Mouse (Mus musculus): Measurements from ENCODE around the gene Ebp. TPM values are rescaled to one million over a fixed set of nuclear protein-coding genes. Genes with fewer than 3 reads are reported as not detected.

The Ebp gene
- polyA plus RNA-seq, 1 experiment from 2014 or later = 69.7 TPM

DNA sequence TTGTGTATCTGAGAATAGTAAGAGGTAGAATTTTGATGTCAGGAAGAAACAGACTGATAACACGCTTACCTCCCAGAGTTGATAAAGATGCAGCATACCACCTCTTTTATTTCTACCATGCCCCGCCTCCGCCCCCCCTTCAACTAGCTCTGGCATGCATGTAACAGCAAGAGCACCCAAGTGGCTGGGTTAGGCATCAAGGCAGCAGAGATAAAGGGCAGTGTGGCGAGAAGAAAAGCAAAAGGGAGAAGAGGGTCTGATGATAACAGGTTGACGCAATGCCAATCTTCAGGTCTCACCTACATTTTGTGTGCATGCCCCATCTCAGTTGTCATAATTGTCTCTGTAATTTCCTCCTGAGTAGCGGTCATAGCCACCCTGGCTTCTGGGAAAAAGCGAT is 50.4 kb downstream of the Ebp start:
- H3K4me2 ChIP-seq (ENCODE audit: low read length) = no peak overlapping the region
- H3K27me3 ChIP-seq (replicated peaks; ENCODE audit: control insufficient read depth, insufficient read depth, low read length) = no peaks in the 10 kb centered on the region
- H3K9me3 ChIP-seq (ENCODE audit: control insufficient read depth, low read length) = no peaks in the 10 kb centered on the region
- no peak overlapping the region for H3K4me3 ChIP-seq (ENCODE audit: low read depth, low read length)
- no peak overlapping the region for H3K27ac ChIP-seq (ENCODE audit: low read depth)
- no peak for ATAC-seq (replicated peaks; ENCODE audit: low FRiP score, low TSS enrichment, low read depth)
- H3K9ac ChIP-seq (ENCODE audit: low read length) = no peak overlapping the region
- H3K36me3 ChIP-seq (ENCODE audit: control insufficient read depth, insufficient read depth, low read length) = peaks cover 49% of the 10 kb centered on the region
- 86% methylated on average over 7 of the region's 7 CpGs for WGBS
- H3K4me1 ChIP-seq (replicated peaks; ENCODE audit: control insufficient read depth, insufficient read depth, low read length) = 0 out of 2 replicates have a peak, but pooled peaks cover 2% of the 10 kb centered on the region
- no peak for DNase-seq (ENCODE audit: low spot score)

DNA sequence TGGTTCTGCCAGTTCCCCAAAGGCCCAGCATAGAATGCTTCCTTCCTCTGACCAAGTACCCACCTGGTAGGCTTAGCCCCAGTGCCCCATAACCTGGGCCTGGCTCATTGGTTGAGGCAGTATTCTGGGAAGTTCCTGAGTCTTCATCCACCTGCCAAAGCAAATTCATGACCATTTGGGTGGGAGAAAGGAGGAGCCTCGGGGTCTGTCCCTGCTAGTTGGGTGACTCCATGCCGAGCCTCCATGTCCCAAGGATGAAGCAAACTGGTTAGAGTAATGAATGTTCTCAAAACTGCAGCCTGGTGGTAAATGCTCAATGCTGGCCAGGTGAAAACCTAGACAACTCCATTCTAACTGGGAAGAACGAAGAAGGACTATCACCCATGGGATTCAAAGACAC is 52.3 kb downstream of the Ebp start:
- WGBS = 78% methylated on average over 3 of the region's 3 CpGs
- ATAC-seq (replicated peaks; ENCODE audit: low FRiP score, low TSS enrichment, low read depth) = no peak
- no peaks in the 10 kb centered on the region for H3K27me3 ChIP-seq (replicated peaks; ENCODE audit: control insufficient read depth, insufficient read depth, low read length)
- no peak overlapping the region for H3K27ac ChIP-seq (ENCODE audit: low read depth)
- peaks cover 50% of the 10 kb centered on the region for H3K36me3 ChIP-seq (ENCODE audit: control insufficient read depth, insufficient read depth, low read length)
- H3K9ac ChIP-seq (ENCODE audit: low read length) = no peak overlapping the region
- DNase-seq (ENCODE audit: low spot score) = no peak
- H3K4me2 ChIP-seq (ENCODE audit: low read length) = no peak overlapping the region
- 0 out of 2 replicates have a peak, but pooled peaks cover 2% of the 10 kb centered on the region for H3K4me1 ChIP-seq (replicated peaks; ENCODE audit: control insufficient read depth, insufficient read depth, low read length)
- H3K4me3 ChIP-seq (ENCODE audit: low read depth, low read length) = no peak overlapping the region
- no peaks in the 10 kb centered on the region for H3K9me3 ChIP-seq (ENCODE audit: control insufficient read depth, low read length)

DNA sequence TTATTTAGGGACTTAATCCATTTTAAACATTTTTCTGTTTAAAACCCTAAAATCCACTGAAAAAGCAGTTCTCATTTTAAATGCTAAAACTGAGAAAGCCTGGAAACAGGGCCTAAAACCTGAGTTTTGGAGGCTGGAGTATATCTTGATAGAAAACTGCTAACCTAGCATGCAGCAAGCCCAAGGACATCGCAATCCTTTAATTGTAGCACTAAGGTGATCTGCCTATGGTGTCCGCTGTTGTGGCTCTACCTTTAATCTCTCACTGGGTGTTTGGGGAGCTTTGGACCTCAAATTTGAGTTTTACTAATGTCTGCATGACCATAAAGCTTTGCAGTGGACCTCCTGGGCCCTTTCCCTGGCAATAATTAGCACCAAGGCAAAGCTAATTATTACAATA is 52.9 kb downstream of the Ebp start:
- peaks cover 50% of the 10 kb centered on the region for H3K36me3 ChIP-seq (ENCODE audit: control insufficient read depth, insufficient read depth, low read length)
- no peaks in the 10 kb centered on the region for H3K9me3 ChIP-seq (ENCODE audit: control insufficient read depth, low read length)
- WGBS = 92% methylated on average over 2 of the region's 2 CpGs
- no peak for ATAC-seq (replicated peaks; ENCODE audit: low FRiP score, low TSS enrichment, low read depth)
- H3K27ac ChIP-seq (ENCODE audit: low read depth) = no peak overlapping the region
- 0 out of 2 replicates have a peak, but pooled peaks cover 2% of the 10 kb centered on the region for H3K4me1 ChIP-seq (replicated peaks; ENCODE audit: control insufficient read depth, insufficient read depth, low read length)
- no peaks in the 10 kb centered on the region for H3K27me3 ChIP-seq (replicated peaks; ENCODE audit: control insufficient read depth, insufficient read depth, low read length)
- no peak overlapping the region for H3K4me3 ChIP-seq (ENCODE audit: low read depth, low read length)
- DNase-seq (ENCODE audit: low spot score) = no peak
- H3K4me2 ChIP-seq (ENCODE audit: low read length) = no peak overlapping the region
- H3K9ac ChIP-seq (ENCODE audit: low read length) = no peak overlapping the region

DNA sequence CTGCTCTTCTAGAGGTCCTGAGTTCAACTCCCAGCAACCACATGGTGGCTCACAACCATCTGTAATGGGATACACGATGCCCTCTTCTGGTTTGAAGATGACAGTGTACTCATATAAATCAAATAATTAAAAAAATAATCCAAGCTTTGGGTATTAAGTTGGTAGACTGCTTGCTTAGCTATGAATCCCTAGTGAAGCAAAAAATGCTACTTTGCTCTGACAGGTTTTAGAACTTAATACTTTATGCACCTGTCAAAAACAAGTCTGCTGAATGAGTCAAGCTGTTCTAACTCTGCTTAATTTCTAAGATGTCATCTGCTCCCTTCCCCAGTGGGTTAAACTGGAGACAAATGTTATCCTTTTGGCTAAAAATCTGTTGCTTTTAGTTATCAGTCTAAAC is 53.8 kb downstream of the Ebp start:
- ATAC-seq (replicated peaks; ENCODE audit: low FRiP score, low TSS enrichment, low read depth) = no peak
- Histone ChIP-seq H3K27me3 (replicated peaks; ENCODE audit: control insufficient read depth, insufficient read depth, low read length) (no peaks in the 10 kb centered on the region), H3K27ac (ENCODE audit: low read depth) (no peak overlapping the region), H3K4me1 (replicated peaks; ENCODE audit: control insufficient read depth, insufficient read depth, low read length) (0 out of 2 replicates have a peak, but pooled peaks cover 2% of the 10 kb centered on the region), H3K9ac (ENCODE audit: low read length) (no peak overlapping the region), H3K4me3 (ENCODE audit: low read depth, low read length) (no peak overlapping the region), H3K4me2 (ENCODE audit: low read length) (no peak overlapping the region), H3K9me3 (ENCODE audit: control insufficient read depth, low read length) (no peaks in the 10 kb centered on the region), H3K36me3 (ENCODE audit: control insufficient read depth, insufficient read depth, low read length) (peaks cover 50% of the 10 kb centered on the region)
- WGBS = 37% methylated on average over 1 of the region's 1 CpGs
- DNase-seq (ENCODE audit: low spot score) = no peak

DNA sequence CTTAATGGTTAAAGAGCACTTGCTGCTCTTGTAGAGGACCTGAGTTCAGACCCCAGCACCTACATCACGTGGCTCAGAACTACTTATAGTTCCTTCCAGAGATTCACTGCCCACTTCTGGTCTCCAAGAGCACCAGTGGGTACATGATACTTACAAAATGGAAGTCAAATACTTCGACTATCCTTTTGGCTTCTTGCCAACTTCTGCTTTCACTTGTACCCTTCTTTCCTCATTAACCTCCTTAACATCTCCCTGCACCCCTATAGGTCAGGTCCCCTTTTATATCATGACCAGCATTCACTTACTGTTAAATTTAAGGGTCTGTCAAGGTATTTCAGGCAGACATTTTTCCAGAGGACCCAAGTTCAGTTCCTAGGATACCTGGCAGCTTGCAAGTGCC is 57.4 kb downstream of the Ebp start:
- ATAC-seq (replicated peaks; ENCODE audit: low FRiP score, low TSS enrichment, low read depth) (no peak), DNase-seq (ENCODE audit: low spot score) (no peak)
- Histone ChIP-seq H3K4me1 (replicated peaks; ENCODE audit: control insufficient read depth, insufficient read depth, low read length) (no peaks in the 10 kb centered on the region), H3K9ac (ENCODE audit: low read length) (no peak overlapping the region), H3K4me2 (ENCODE audit: low read length) (no peak overlapping the region), H3K4me3 (ENCODE audit: low read depth, low read length) (no peak overlapping the region), H3K36me3 (ENCODE audit: control insufficient read depth, insufficient read depth, low read length) (peaks cover 25% of the 10 kb centered on the region), H3K27ac (ENCODE audit: low read depth) (no peak overlapping the region), H3K27me3 (replicated peaks; ENCODE audit: control insufficient read depth, insufficient read depth, low read length) (no peaks in the 10 kb centered on the region), H3K9me3 (ENCODE audit: control insufficient read depth, low read length) (no peaks in the 10 kb centered on the region)
- WGBS = 48% methylated on average over 2 of the region's 2 CpGs

Other genes with a start within 250 kb of the Ebp start
- gene Hdac6, start 245.6 kb downstream of the Ebp start, polyA plus RNA-seq (2014; fragmentation: Nextera tagmentation; extraction: Ambion mirVana) = 22.4 and 24.3 TPM in 2 replicates
- 0.43 and 0.80 TPM in 2 replicates for gene Gata1, start 215.4 kb downstream of the Ebp start, polyA plus RNA-seq (2014; fragmentation: Nextera tagmentation; extraction: Ambion mirVana)
- not detected in 2 replicates for gene Glod5, start 175.0 kb downstream of the Ebp start, polyA plus RNA-seq (2014; fragmentation: Nextera tagmentation; extraction: Ambion mirVana)
- 59.7 and 61.8 TPM in 2 replicates for gene Suv39h1, start 118.8 kb downstream of the Ebp start, polyA plus RNA-seq (2014; fragmentation: Nextera tagmentation; extraction: Ambion mirVana)
- gene Was, start 103.0 kb downstream of the Ebp start, polyA plus RNA-seq (2014; fragmentation: Nextera tagmentation; extraction: Ambion mirVana) = 0.35 and 0.51 TPM in 2 replicates
- gene Wdr13, start 60.6 kb downstream of the Ebp start, polyA plus RNA-seq (2014; fragmentation: Nextera tagmentation; extraction: Ambion mirVana) = 23.3 and 27.0 TPM in 2 replicates
- 537 and 553 TPM in 2 replicates for gene Rbm3, start 47.6 kb downstream of the Ebp start, polyA plus RNA-seq (2014; fragmentation: Nextera tagmentation; extraction: Ambion mirVana)
- gene Tbc1d25, start 17.3 kb downstream of the Ebp start, polyA plus RNA-seq (2014; fragmentation: Nextera tagmentation; extraction: Ambion mirVana) = 13.2 and 14.3 TPM in 2 replicates
- 8.9 and 9.2 TPM in 2 replicates for gene Porcn, start 13.0 kb upstream of the Ebp start, polyA plus RNA-seq (2014; fragmentation: Nextera tagmentation; extraction: Ambion mirVana)
- 39.3 and 39.5 TPM in 2 replicates for gene Ftsj1, start 58.9 kb upstream of the Ebp start, polyA plus RNA-seq (2014; fragmentation: Nextera tagmentation; extraction: Ambion mirVana)
- 0.94 and 9.7 TPM in 2 replicates for gene Slc38a5, start 77.6 kb upstream of the Ebp start, polyA plus RNA-seq (2014; fragmentation: Nextera tagmentation; extraction: Ambion mirVana)
- gene Ssxb10, start 133.9 kb upstream of the Ebp start, polyA plus RNA-seq (2014; fragmentation: Nextera tagmentation; extraction: Ambion mirVana) = not detected in 2 replicates
- gene Ssxb9, start 173.5 kb upstream of the Ebp start, polyA plus RNA-seq (2014; fragmentation: Nextera tagmentation; extraction: Ambion mirVana) = not detected in 2 replicates
- gene Ssxb1, start 219.8 kb upstream of the Ebp start, polyA plus RNA-seq (2014; fragmentation: Nextera tagmentation; extraction: Ambion mirVana) = not detected in 2 replicates